Mouse (Mus musculus) kidney, postnatal 4 days (tissue): ENCODE results near the gene Zfp449.
A peak's percentile ranks its signal among the peaks of the same experiment; 100 is the strongest.

Experiments used
- DNase-seq, 2 experiments: peaks; one replicate each; pipeline ENCODE4 v3.0.0; 2021; ENCODE audit warnings: mixed read lengths in 2 of 2

Gene Zfp449

GRCm38 (mm10) chrX:56346176-56346931 is at the start of gene Zfp449:
TSS of gene Zfp449 (plus strand) at chrX:56346400.
- DNase-seq, result peak; percentile 86 to 91

GRCm38 (mm10) chrX:56307597-56307996 is 38.6 kb upstream of the Zfp449 start:
- DNase-seq, result no peak

- no peak for DNase-seq
Measured at GRCm38 (mm10) chrX:56312813-56313212, 33.4 kb upstream of the Zfp449 start.

GRCm38 (mm10) chrX:56322096-56322495 is 24.1 kb upstream of the Zfp449 start:
- DNase-seq, result no peak

GRCm38 (mm10) chrX:56322731-56323130 is 23.5 kb upstream of the Zfp449 start:
- DNase-seq, result no peak

- no peak for DNase-seq
Measured at GRCm38 (mm10) chrX:56332046-56332445, 14.2 kb upstream of the Zfp449 start.

GRCm38 (mm10) chrX:56340305-56340704 is 5.9 kb upstream of the Zfp449 start:
- peak; percentile 22 to 43 for DNase-seq

GRCm38 (mm10) chrX:56342921-56343320 is 3.3 kb upstream of the Zfp449 start:
- DNase-seq, result no peak

GRCm38 (mm10) chrX:56346932-56347253 is 693 bp downstream of the Zfp449 start:
- DNase-seq, result peak; percentile 41 to 52

- DNase-seq, result peak; percentile 66 to 78
Measured at GRCm38 (mm10) chrX:56374431-56375128, 28.4 kb downstream of the Zfp449 start, which contains the start of gene Smim10l2a. TSS of gene Smim10l2a (plus strand) at chrX:56374586.

- no peak for DNase-seq
Measured at GRCm38 (mm10) chrX:56380852-56381251, 34.7 kb downstream of the Zfp449 start.

- peak; percentile 14 to 30 for DNase-seq
Measured at GRCm38 (mm10) chrX:56384142-56384541, 37.9 kb downstream of the Zfp449 start.

- DNase-seq, result no peak
Measured at GRCm38 (mm10) chrX:56404646-56405045, 58.4 kb downstream of the Zfp449 start.

- DNase-seq, result no peak
Measured at GRCm38 (mm10) chrX:56405482-56405881, 59.3 kb downstream of the Zfp449 start.

- DNase-seq, result no peak
Measured at GRCm38 (mm10) chrX:56406128-56406527, 59.9 kb downstream of the Zfp449 start.
